Mouse (Mus musculus): Measurements from ENCODE around the gene Zc3h14. TPM values are rescaled to one million over a fixed set of nuclear protein-coding genes. Genes with fewer than 3 reads are reported as not detected.

Gene Zc3h14
- 113 and 120 TPM in 2 replicates for polyA plus RNA-seq (2015; fragmentation: Nextera tagmentation; extraction: Ambion mirVana)

DNA sequence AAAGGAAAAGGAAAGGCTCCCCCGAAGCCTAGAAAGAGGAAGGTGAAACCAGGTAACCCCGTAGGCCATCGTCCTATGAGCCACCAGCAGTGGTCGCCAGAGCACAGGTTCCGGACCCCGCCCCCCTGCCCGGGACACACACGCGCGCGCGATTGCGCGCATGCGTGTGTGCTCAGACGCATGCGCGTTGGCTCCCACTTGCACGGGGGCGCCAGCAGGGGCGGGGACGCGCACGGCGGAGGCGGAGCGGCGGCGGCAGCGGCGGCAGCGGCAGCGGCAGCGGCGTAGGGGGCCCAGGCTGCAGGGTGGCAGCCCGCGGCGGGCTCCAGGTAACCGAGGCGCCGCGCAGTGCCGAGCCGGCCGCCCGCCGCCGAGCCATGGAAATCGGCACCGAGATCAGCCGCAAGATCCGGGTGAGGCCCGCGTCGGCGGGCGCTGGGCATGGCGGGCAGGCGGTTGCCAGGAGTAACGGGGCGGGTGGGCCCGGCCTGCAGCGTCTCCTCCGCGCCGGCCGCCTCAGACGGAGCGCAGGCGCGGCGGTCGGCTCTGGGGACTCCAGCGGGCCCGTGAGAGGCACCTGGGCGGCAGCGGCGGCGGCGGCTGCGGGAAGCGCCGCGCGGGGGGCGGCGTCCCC, at the start of gene Zc3h14:
TSS of gene Zc3h14 (plus strand) at position 219 of the 634 bp plus-strand sequence.
- peak within 1 kb of the TSS; percentile 91 for H3K9ac ChIP-seq (ENCODE audit: low read length)
- no peaks in the 10 kb centered on the region for H3K9me3 ChIP-seq (ENCODE audit: control insufficient read depth, low read length)
- peak within 1 kb of the TSS; percentile 54 for H3K4me2 ChIP-seq (ENCODE audit: low read depth, low read length)
- H3K36me3 ChIP-seq (ENCODE audit: control insufficient read depth, insufficient read depth, low read length) = no peaks in the 10 kb centered on the region
- under 1% methylated on average over 40 of the region's 87 CpGs for WGBS
- H3K27ac ChIP-seq (ENCODE audit: low read length) = peak within 1 kb of the TSS; percentile 88
- no peaks in the 10 kb centered on the region for H3K27me3 ChIP-seq (ENCODE audit: control insufficient read depth, insufficient read depth, low read depth, low read length)
- peak; percentile 93 for ATAC-seq (ENCODE audit: low read depth)
- H3K4me3 ChIP-seq (ENCODE audit: low read length) = peak within 1 kb of the TSS; percentile 92
- H3K4me1 ChIP-seq (replicated peaks; ENCODE audit: control insufficient read depth, insufficient read depth, low read length) = peaks cover 16% of the 10 kb centered on the region

DNA sequence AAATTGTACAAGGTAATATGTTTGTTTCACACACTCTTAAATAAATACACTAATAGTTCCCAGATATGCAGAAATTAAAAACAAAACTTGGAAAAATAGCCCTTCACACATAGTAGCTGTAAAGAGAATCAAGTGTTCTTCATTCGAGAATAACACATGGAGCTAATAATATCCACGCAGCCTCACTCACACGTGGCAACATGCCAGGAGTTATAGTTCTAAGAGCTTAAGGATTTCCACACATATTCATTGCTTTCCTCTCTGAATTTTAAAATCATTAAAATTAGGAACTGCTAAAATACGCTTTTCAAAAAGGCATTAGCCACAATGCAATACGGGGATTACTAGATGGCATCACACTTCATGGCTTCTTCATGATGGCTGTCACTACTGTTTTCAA, 49.6 kb upstream of the Zc3h14 start:
- 68% methylated on average over 5 of the region's 5 CpGs for WGBS
- H3K9ac ChIP-seq (ENCODE audit: low read length) = no peak overlapping the region
- H3K36me3 ChIP-seq (ENCODE audit: control insufficient read depth, insufficient read depth, low read length) = peaks cover 5% of the 10 kb centered on the region; the same call in 1 of the 2 replicates
- no peak overlapping the region for H3K27ac ChIP-seq (ENCODE audit: low read length)
- no peaks in the 10 kb centered on the region for H3K9me3 ChIP-seq (ENCODE audit: control insufficient read depth, low read length)
- H3K4me3 ChIP-seq (ENCODE audit: low read length) = no peak overlapping the region
- no peak overlapping the region for H3K4me2 ChIP-seq (ENCODE audit: low read depth, low read length)
- no peaks in the 10 kb centered on the region for H3K4me1 ChIP-seq (replicated peaks; ENCODE audit: control insufficient read depth, insufficient read depth, low read length)
- no peak for ATAC-seq (ENCODE audit: low read depth)
- no peaks in the 10 kb centered on the region for H3K27me3 ChIP-seq (ENCODE audit: control insufficient read depth, insufficient read depth, low read depth, low read length)

DNA sequence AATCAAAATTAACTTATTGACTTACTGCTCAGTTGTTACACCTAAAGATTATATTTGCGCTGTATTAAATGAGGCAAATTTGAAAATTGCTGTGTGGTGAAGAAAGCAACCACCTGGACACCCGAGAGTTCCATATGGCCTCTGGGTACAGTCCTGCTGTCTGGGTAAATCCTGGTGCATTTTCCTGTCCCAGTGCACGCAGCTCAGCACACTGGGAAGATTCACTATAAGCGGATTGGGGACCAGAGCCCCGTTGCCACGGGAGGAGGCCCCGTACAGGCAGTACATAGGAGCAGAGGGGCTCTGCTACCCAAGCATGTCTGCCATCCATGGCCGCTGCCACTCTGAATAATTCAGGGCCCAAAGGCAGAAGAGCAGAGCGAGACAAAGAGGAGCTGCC, 45.2 kb upstream of the Zc3h14 start:
- no peaks in the 10 kb centered on the region for H3K27me3 ChIP-seq (ENCODE audit: control insufficient read depth, insufficient read depth, low read depth, low read length)
- peaks cover 5% of the 10 kb centered on the region; the same call in 1 of the 2 replicates for H3K36me3 ChIP-seq (ENCODE audit: control insufficient read depth, insufficient read depth, low read length)
- H3K4me2 ChIP-seq (ENCODE audit: low read depth, low read length) = no peak overlapping the region
- no peak overlapping the region for H3K9ac ChIP-seq (ENCODE audit: low read length)
- no peak for ATAC-seq (ENCODE audit: low read depth)
- H3K27ac ChIP-seq (ENCODE audit: low read length) = no peak overlapping the region
- H3K4me3 ChIP-seq (ENCODE audit: low read length) = no peak overlapping the region
- no peaks in the 10 kb centered on the region for H3K9me3 ChIP-seq (ENCODE audit: control insufficient read depth, low read length)
- H3K4me1 ChIP-seq (replicated peaks; ENCODE audit: control insufficient read depth, insufficient read depth, low read length) = no peaks in the 10 kb centered on the region
- WGBS = 91% methylated on average over 9 of the region's 9 CpGs

DNA sequence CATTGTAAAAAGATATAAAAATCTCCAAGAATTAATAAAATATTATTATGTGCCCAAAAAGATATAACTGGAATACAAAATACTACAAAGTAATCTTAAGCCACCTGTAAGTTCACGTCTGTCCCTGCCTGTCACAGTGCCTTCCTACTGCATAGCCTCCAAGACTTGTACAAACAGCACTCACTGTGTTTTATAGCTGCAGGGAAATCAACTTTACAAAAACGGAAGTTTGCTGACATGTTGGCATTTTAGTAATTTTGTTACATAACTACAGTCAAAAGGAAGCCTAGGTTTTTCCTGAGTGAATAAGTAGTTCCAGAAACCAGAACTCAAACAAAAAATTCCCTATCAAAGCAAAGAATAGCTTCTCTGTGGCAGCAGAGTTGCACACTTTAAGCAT, 43.2 kb upstream of the Zc3h14 start:
- no peaks in the 10 kb centered on the region for H3K27me3 ChIP-seq (ENCODE audit: control insufficient read depth, insufficient read depth, low read depth, low read length)
- 84% methylated on average over 2 of the region's 2 CpGs for WGBS
- no peak for ATAC-seq (ENCODE audit: low read depth)
- no peaks in the 10 kb centered on the region for H3K9me3 ChIP-seq (ENCODE audit: control insufficient read depth, low read length)
- H3K36me3 ChIP-seq (ENCODE audit: control insufficient read depth, insufficient read depth, low read length) = peaks cover 10% of the 10 kb centered on the region
- H3K27ac ChIP-seq (ENCODE audit: low read length) = no peak overlapping the region
- H3K4me3 ChIP-seq (ENCODE audit: low read length) = no peak overlapping the region
- H3K4me1 ChIP-seq (replicated peaks; ENCODE audit: control insufficient read depth, insufficient read depth, low read length) = no peaks in the 10 kb centered on the region
- no peak overlapping the region for H3K9ac ChIP-seq (ENCODE audit: low read length)
- no peak overlapping the region for H3K4me2 ChIP-seq (ENCODE audit: low read depth, low read length)

DNA sequence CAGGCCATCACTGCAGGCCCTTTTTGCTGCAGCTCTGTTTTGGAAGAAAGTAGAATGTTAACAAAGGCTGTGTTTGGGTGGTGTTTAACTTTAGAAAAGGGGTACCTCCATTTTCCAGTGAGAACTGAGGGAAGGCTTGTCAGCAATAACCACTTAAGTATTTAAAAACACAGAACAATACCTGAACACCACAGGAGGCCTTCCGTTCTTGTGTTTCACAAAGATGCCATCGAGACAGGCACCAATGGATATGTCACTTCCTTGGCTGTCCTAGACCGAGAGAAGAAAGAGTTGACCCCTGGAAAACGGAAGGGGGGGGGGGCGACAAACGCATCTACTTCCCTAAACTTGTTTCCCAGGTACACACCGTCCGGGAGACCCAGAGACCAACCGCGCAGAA, 42.8 kb upstream of the Zc3h14 start:
- Histone ChIP-seq H3K27me3 (ENCODE audit: control insufficient read depth, insufficient read depth, low read depth, low read length) (no peaks in the 10 kb centered on the region), H3K4me2 (ENCODE audit: low read depth, low read length) (no peak overlapping the region), H3K4me1 (replicated peaks; ENCODE audit: control insufficient read depth, insufficient read depth, low read length) (no peaks in the 10 kb centered on the region), H3K9ac (ENCODE audit: low read length) (no peak overlapping the region), H3K27ac (ENCODE audit: low read length) (no peak overlapping the region), H3K9me3 (ENCODE audit: control insufficient read depth, low read length) (no peaks in the 10 kb centered on the region), H3K4me3 (ENCODE audit: low read length) (no peak overlapping the region), H3K36me3 (ENCODE audit: control insufficient read depth, insufficient read depth, low read length) (peaks cover 10% of the 10 kb centered on the region)
- no peak for ATAC-seq (ENCODE audit: low read depth)
- WGBS = 90% methylated on average over 10 of the region's 10 CpGs

DNA sequence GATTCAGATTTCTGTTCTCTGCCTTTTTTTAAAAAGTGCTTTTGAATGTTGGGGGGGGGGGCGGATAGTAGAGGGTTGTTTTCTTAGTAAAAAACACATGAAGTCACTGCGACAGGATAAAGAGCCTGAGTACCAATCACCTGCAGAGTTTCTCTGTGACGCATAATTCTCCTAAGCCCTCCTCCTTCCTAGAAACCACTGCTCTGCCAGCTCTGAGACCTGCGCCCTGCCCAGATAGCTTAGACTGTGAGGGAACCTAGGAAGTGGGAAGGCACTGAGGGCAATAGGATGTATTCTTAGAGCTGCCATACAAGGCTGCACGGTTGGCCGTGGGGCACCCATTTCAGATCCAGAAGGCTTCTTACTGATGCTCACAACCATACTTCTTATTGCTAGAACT, 33.9 kb upstream of the Zc3h14 start:
- H3K9me3 ChIP-seq (ENCODE audit: control insufficient read depth, low read length) = no peaks in the 10 kb centered on the region
- H3K27ac ChIP-seq (ENCODE audit: low read length) = peak overlapping the region; percentile 83
- peaks cover 1% of the 10 kb centered on the region; the same call in 1 of the 2 replicates for H3K36me3 ChIP-seq (ENCODE audit: control insufficient read depth, insufficient read depth, low read length)
- H3K9ac ChIP-seq (ENCODE audit: low read length) = no peak overlapping the region
- H3K27me3 ChIP-seq (ENCODE audit: control insufficient read depth, insufficient read depth, low read depth, low read length) = no peaks in the 10 kb centered on the region
- ATAC-seq (ENCODE audit: low read depth) = peak; percentile 43; the same call in 1 of the 2 replicates
- peaks cover 14% of the 10 kb centered on the region for H3K4me1 ChIP-seq (replicated peaks; ENCODE audit: control insufficient read depth, insufficient read depth, low read length)
- peak overlapping the region; percentile 45 for H3K4me2 ChIP-seq (ENCODE audit: low read depth, low read length)
- 55% methylated on average over 6 of the region's 6 CpGs for WGBS
- H3K4me3 ChIP-seq (ENCODE audit: low read length) = no peak overlapping the region

DNA sequence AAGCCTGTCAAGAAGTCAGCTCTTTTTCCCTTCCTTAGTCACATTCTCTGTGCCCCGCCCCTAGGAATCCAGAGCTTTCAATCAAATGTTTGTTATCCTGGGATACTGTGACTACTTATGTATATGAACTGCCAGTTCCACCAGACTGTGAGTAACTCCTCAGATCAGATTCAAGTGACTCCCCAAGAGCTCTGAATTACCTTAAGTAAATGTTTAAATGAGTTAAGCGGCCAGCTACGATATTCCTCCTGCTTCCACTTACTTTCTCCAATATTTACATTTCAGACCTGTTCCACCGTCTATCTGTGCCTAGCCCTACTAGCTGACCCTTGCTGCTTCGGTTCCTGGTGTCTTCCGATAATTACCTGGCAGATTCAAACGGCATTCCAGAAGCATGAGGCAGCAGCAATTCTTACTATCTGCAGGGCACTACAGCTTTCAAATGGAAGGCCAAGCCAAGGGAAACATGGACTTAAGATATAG, 33.1 kb upstream of the Zc3h14 start:
- no peak overlapping the region for H3K4me3 ChIP-seq (ENCODE audit: low read length)
- WGBS = 17% methylated on average over 7 of the region's 7 CpGs
- H3K4me1 ChIP-seq (replicated peaks; ENCODE audit: control insufficient read depth, insufficient read depth, low read length) = peaks cover 14% of the 10 kb centered on the region
- H3K27ac ChIP-seq (ENCODE audit: low read length) = peak overlapping the region; percentile 86
- H3K9ac ChIP-seq (ENCODE audit: low read length) = no peak overlapping the region
- peak; percentile 94 for ATAC-seq (ENCODE audit: low read depth)
- H3K27me3 ChIP-seq (ENCODE audit: control insufficient read depth, insufficient read depth, low read depth, low read length) = no peaks in the 10 kb centered on the region
- no peaks in the 10 kb centered on the region for H3K36me3 ChIP-seq (ENCODE audit: control insufficient read depth, insufficient read depth, low read length)
- peak overlapping the region; percentile 45 for H3K4me2 ChIP-seq (ENCODE audit: low read depth, low read length)
- no peaks in the 10 kb centered on the region for H3K9me3 ChIP-seq (ENCODE audit: control insufficient read depth, low read length)

DNA sequence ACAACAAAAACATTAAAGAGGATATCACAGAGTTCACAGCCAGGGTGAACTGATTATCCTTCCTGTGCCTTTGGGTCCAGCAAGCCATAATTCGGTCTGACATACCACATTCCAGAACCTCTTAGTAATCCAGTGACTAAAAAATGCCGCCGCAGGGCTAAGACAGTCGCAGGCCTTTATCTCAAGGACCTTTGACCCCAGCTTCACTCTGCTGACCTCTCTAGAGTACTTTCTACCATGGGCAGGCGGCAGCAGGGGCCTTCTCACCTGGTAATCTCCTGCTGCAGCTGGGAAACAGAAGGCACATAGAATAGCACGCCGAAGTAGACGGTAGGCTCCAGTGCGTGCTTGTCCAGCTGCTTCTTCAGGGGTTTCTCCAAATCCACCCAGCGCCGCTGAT, 32.0 kb upstream of the Zc3h14 start:
- WGBS = 17% methylated on average over 11 of the region's 11 CpGs
- H3K4me1 ChIP-seq (replicated peaks; ENCODE audit: control insufficient read depth, insufficient read depth, low read length) = peaks cover 14% of the 10 kb centered on the region
- peak overlapping the region; percentile 86 for H3K27ac ChIP-seq (ENCODE audit: low read length)
- no peaks in the 10 kb centered on the region for H3K36me3 ChIP-seq (ENCODE audit: control insufficient read depth, insufficient read depth, low read length)
- H3K9me3 ChIP-seq (ENCODE audit: control insufficient read depth, low read length) = no peaks in the 10 kb centered on the region
- H3K9ac ChIP-seq (ENCODE audit: low read length) = no peak overlapping the region
- H3K4me2 ChIP-seq (ENCODE audit: low read depth, low read length) = no peak overlapping the region
- H3K27me3 ChIP-seq (ENCODE audit: control insufficient read depth, insufficient read depth, low read depth, low read length) = no peaks in the 10 kb centered on the region
- ATAC-seq (ENCODE audit: low read depth) = no peak
- H3K4me3 ChIP-seq (ENCODE audit: low read length) = no peak overlapping the region

DNA sequence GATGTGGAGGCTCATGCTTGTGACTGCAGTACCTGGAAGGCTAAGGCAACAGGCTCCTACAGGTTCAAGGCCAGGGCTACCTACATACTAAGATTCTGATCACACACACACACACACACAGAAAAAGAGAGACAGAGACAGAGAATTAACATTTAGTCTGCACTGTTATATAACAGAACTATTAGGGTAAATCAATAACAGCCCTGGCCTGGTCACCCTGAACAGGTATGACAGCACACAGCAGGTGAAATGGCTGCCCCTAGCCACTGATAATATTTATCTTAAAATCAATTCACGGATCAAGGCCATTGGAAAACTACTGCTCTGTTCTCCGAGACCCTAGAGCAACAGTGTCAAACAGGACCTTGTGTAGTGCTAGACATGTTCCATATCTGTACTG, 30.6 kb upstream of the Zc3h14 start:
- no peak overlapping the region for H3K4me3 ChIP-seq (ENCODE audit: low read length)
- no peak overlapping the region for H3K27ac ChIP-seq (ENCODE audit: low read length)
- 76% methylated on average over 2 of the region's 2 CpGs for WGBS
- peaks cover 19% of the 10 kb centered on the region for H3K4me1 ChIP-seq (replicated peaks; ENCODE audit: control insufficient read depth, insufficient read depth, low read length)
- H3K4me2 ChIP-seq (ENCODE audit: low read depth, low read length) = no peak overlapping the region
- H3K27me3 ChIP-seq (ENCODE audit: control insufficient read depth, insufficient read depth, low read depth, low read length) = no peaks in the 10 kb centered on the region
- no peak overlapping the region for H3K9ac ChIP-seq (ENCODE audit: low read length)
- H3K9me3 ChIP-seq (ENCODE audit: control insufficient read depth, low read length) = no peaks in the 10 kb centered on the region
- no peaks in the 10 kb centered on the region for H3K36me3 ChIP-seq (ENCODE audit: control insufficient read depth, insufficient read depth, low read length)
- no peak for ATAC-seq (ENCODE audit: low read depth)

Measured in lung, embryonic 16.5 days (tissue).